Mouse (Mus musculus) neural tube, embryonic 10.5 days (tissue): Measurements from ENCODE around the gene Gm44965.

Experiments used
- DNase-seq: peaks from one replicate; pipeline ENCODE4 v3.0.0-alpha.2; 2017; ENCODE audit warnings: low spot score; ENCODE audit errors: extremely low spot score

Gm44965 gene

GRCm38 (mm10) chr6:48665471-48665870, 71.7 kb downstream of the Gm44965 start:
- no peak for DNase-seq

- DNase-seq, result no peak
Measured at GRCm38 (mm10) chr6:48666159-48666586, 72.4 kb downstream of the Gm44965 start.

GRCm38 (mm10) chr6:48668022-48668421, 74.3 kb downstream of the Gm44965 start:
- no peak for DNase-seq
